Mouse (Mus musculus) MEL (cell line): Measurements from ENCODE around the gene Vmn1r209. TPM values are rescaled to one million over a fixed set of nuclear protein-coding genes. Genes with fewer than 3 reads are reported as not detected.
"Not testable (repeated sequence)": the region's sequence is repeated elsewhere in the genome, so short reads cannot be mapped to it uniquely, and the experiment has no call there.

ENCODE experiments used
- DNase-seq: peaks from one replicate; pipeline ENCODE4 v3.0.0; 2011; ENCODE audit warnings: low read depth, low spot score
- H3K27ac ChIP-seq: 2 replicates; pipeline ENCODE4 v1.5.1; 2012; ENCODE audit warnings: low read depth, mild to moderate bottlenecking, control low read depth, low read length, moderate library complexity; ENCODE audit not compliant: control insufficient read depth
- H3K27me3 ChIP-seq, 2 experiments: fragments of 150-350 bp in 1 of 2; sonication (generic) in 1 of 2; 2 replicates each; pipeline ENCODE4 v1.6.1; 2012; ENCODE audit warnings: low read length in 2 of 2, mild to moderate bottlenecking in 2 of 2, improper control_type of control experiment in 1 of 2, moderate library complexity in 1 of 2; ENCODE audit not compliant: insufficient read depth in 2 of 2, control insufficient read depth in 1 of 2
- H3K36me3 ChIP-seq, 2 experiments: 2 replicates each; pipeline ENCODE4 v1.6.1; 2012 to 2014; ENCODE audit warnings: low read length in 2 of 2, improper control_type of control experiment in 1 of 2, inconsistent platforms in 1 of 2, mild to moderate bottlenecking in 1 of 2; ENCODE audit not compliant: insufficient read depth in 2 of 2, control insufficient read depth in 1 of 2
- H3K4me1 ChIP-seq, 2 experiments: fragments of 150-350 bp in 1 of 2; sonication (generic) in 1 of 2; 2 replicates each; pipeline ENCODE4 v1.6.1; 2012; ENCODE audit warnings: low read length in 2 of 2, improper control_type of control experiment in 1 of 2, mild to moderate bottlenecking in 1 of 2; ENCODE audit not compliant: insufficient read depth in 2 of 2, control insufficient read depth in 1 of 2
- H3K4me3 ChIP-seq, 2 experiments: fragments of 150-350 bp in 1 of 2; sonication (generic) in 1 of 2; 2 replicates each; pipeline ENCODE4 v1.5.1; 2012; ENCODE audit warnings: low read depth in 2 of 2, low read length in 2 of 2, mild to moderate bottlenecking in 2 of 2, moderate library complexity in 2 of 2, control low read depth in 1 of 2, improper control_type of control experiment in 1 of 2; ENCODE audit not compliant: control insufficient read depth in 1 of 2, insufficient read depth in 1 of 2
- H3K79me2 ChIP-seq: 2 replicates; pipeline ENCODE4 v1.6.1; 2012; ENCODE audit warnings: mild to moderate bottlenecking, low read length, moderate library complexity; ENCODE audit not compliant: control insufficient read depth, poor library complexity, insufficient read depth
- H3K9ac ChIP-seq: 2 replicates; pipeline ENCODE4 v1.6.1; 2012; ENCODE audit warnings: low read depth, mild to moderate bottlenecking, control low read depth, low read length, moderate library complexity; ENCODE audit not compliant: control insufficient read depth, poor library complexity, severe bottlenecking
- H3K9me3 ChIP-seq: fragments of 150-350 bp; sonication (generic); replicated peaks from 2 replicates; pipeline ENCODE4 v1.6.1; 2012; ENCODE audit warnings: mild to moderate bottlenecking, low read length, improper control_type of control experiment, moderate library complexity; ENCODE audit not compliant: insufficient read depth
- CHD1 ChIP-seq: IDR thresholded peaks from 2 replicates; pipeline ENCODE4 v1.6.1; 2012; ENCODE audit warnings: low read depth, mild to moderate bottlenecking, inconsistent platforms, low read length, improper control_type of control experiment
- CHD2 ChIP-seq: IDR thresholded peaks from 2 replicates; pipeline ENCODE4 v1.6.1; 2011; ENCODE audit warnings: low read length, improper control_type of control experiment
- E2F4 ChIP-seq: IDR thresholded peaks from 2 replicates; pipeline ENCODE4 v1.6.1; 2011; ENCODE audit warnings: low read depth, low read length, improper control_type of control experiment, borderline replicate concordance
- EP300 ChIP-seq, 2 experiments: IDR thresholded peaks; 2 replicates each; pipeline ENCODE4 v1.6.1; 2011; ENCODE audit warnings: improper control_type of control experiment in 2 of 2, low read length in 2 of 2, low read depth in 1 of 2, mild to moderate bottlenecking in 1 of 2
- GATA1 ChIP-seq: IDR thresholded peaks from 2 replicates; pipeline ENCODE4 v1.6.1; 2011; ENCODE audit warnings: low read depth, low read length, improper control_type of control experiment
- HCFC1 ChIP-seq: IDR thresholded peaks from 2 replicates; pipeline ENCODE4 v1.6.1; 2012; ENCODE audit warnings: low read depth, mild to moderate bottlenecking, inconsistent platforms, low read length, improper control_type of control experiment, moderate library complexity
- JUND ChIP-seq: IDR thresholded peaks from 2 replicates; pipeline ENCODE4 v1.6.1; 2011; ENCODE audit warnings: low read depth, mild to moderate bottlenecking, improper control_type of control experiment, low read length
- MAX ChIP-seq: IDR thresholded peaks from 2 replicates; pipeline ENCODE4 v1.6.1; 2011; ENCODE audit warnings: low read length, improper control_type of control experiment
- MAZ ChIP-seq: IDR thresholded peaks from 2 replicates; pipeline ENCODE4 v1.6.1; 2012; ENCODE audit warnings: low read depth, mild to moderate bottlenecking, inconsistent platforms, low read length, improper control_type of control experiment
- MEF2A ChIP-seq: IDR thresholded peaks from 2 replicates; pipeline ENCODE4 v1.6.1; 2014; ENCODE audit warnings: low read depth, mild to moderate bottlenecking, inconsistent platforms, low read length, improper control_type of control experiment; ENCODE audit not compliant: poor library complexity, insufficient replicate concordance, severe bottlenecking; ENCODE audit errors: extremely low read depth
- MYC ChIP-seq: IDR thresholded peaks from 2 replicates; pipeline ENCODE4 v1.6.1; 2011; ENCODE audit warnings: low read depth, mild to moderate bottlenecking, low read length, improper control_type of control experiment, moderate library complexity
- NRF1 ChIP-seq: IDR thresholded peaks from 2 replicates; pipeline ENCODE4 v1.6.1; 2014; ENCODE audit warnings: low read depth, mild to moderate bottlenecking, inconsistent platforms, low read length, improper control_type of control experiment, moderate library complexity; ENCODE audit not compliant: poor library complexity, insufficient read depth, severe bottlenecking
- POLR2A ChIP-seq, 2 experiments: IDR thresholded peaks; 2 replicates each; pipeline ENCODE4 v1.6.1; 2011 to 2012; ENCODE audit warnings: low read length in 2 of 2, mild to moderate bottlenecking in 2 of 2, control low read depth in 1 of 2, improper control_type of control experiment in 1 of 2, low read depth in 1 of 2, moderate library complexity in 1 of 2; ENCODE audit not compliant: control insufficient read depth in 1 of 2, insufficient read depth in 1 of 2, poor library complexity in 1 of 2
- POLR2AphosphoS5 ChIP-seq: IDR thresholded peaks from 2 replicates; pipeline ENCODE4 v1.6.1; 2012; ENCODE audit warnings: low read depth, borderline replicate concordance, mild to moderate bottlenecking, inconsistent platforms, low read length, moderate library complexity, mixed read lengths
- RCOR1 ChIP-seq: IDR thresholded peaks from 2 replicates; pipeline ENCODE4 v1.6.1; 2012; ENCODE audit warnings: low read depth, mild to moderate bottlenecking, inconsistent platforms, low read length, improper control_type of control experiment
- TBP ChIP-seq: IDR thresholded peaks from 2 replicates; pipeline ENCODE4 v1.8.0; 2011; ENCODE audit warnings: low read depth, low read length, improper control_type of control experiment
- UBTF ChIP-seq: IDR thresholded peaks from 2 replicates; pipeline ENCODE4 v1.6.1; 2012; ENCODE audit warnings: low read depth, mild to moderate bottlenecking, inconsistent platforms, low read length, improper control_type of control experiment, moderate library complexity, borderline replicate concordance; ENCODE audit not compliant: insufficient read depth
- USF1 ChIP-seq: IDR thresholded peaks from 2 replicates; pipeline ENCODE4 v1.6.1; 2014; ENCODE audit warnings: low read depth, mild to moderate bottlenecking, inconsistent platforms, low read length, improper control_type of control experiment, moderate library complexity
- USF2 ChIP-seq, 2 experiments: IDR thresholded peaks; 2 replicates each; pipeline ENCODE4 v1.6.1; 2011 to 2012; ENCODE audit warnings: improper control_type of control experiment in 2 of 2, low read length in 2 of 2, borderline replicate concordance in 1 of 2, inconsistent platforms in 1 of 2, low read depth in 1 of 2, mild to moderate bottlenecking in 1 of 2; ENCODE audit not compliant: insufficient read depth in 1 of 2
- ZKSCAN1 ChIP-seq: IDR thresholded peaks from 2 replicates; pipeline ENCODE4 v1.6.1; 2012; ENCODE audit warnings: low read depth, mild to moderate bottlenecking, inconsistent platforms, low read length, improper control_type of control experiment, moderate library complexity
- ZMIZ1 ChIP-seq: IDR thresholded peaks from 2 replicates; pipeline ENCODE4 v1.6.1; 2012; ENCODE audit warnings: low read depth, mild to moderate bottlenecking, inconsistent platforms, low read length, improper control_type of control experiment, moderate library complexity
- ZNF384 ChIP-seq: IDR thresholded peaks from 2 replicates; pipeline ENCODE4 v1.6.1; 2012; ENCODE audit warnings: low read depth, mild to moderate bottlenecking, inconsistent platforms, low read length, improper control_type of control experiment
- polyA plus RNA-seq, 2 experiments: library from polyadenylated mRNA; stranded (reverse) in 1 of 2; unstranded in 1 of 2; fragments of >175 nt in 1 of 2; fragments of >200 nt in 1 of 2; gene quantifications; 2 replicates each; pipeline versions ENCODE4 v1.2.1 to v1.2.4; 2012; ENCODE audit warnings: low replicate concordance in 2 of 2, low read depth in 1 of 2; ENCODE audit not compliant: insufficient read length in 2 of 2, insufficient read depth in 1 of 2, missing spikeins in 1 of 2
- total RNA-seq: library from RNA; depleted of rRNA; stranded (reverse); fragments of 300-350 nt; gene quantifications from 2 replicates; pipeline ENCODE4 v1.2.3, GENCODE M21; 2012

The Vmn1r209 gene
- total and polyA plus RNA-seq, 3 experiments: under 0.01 TPM; not detected in 2

- TF ChIP-seq ZKSCAN1 (no peak), MYC (no peak), USF2 (IDR thresholded peaks at IDR 0.05; ENCODE audit: borderline replicate concordance in 1 of 2, insufficient read depth in 1 of 2, low read depth in 1 of 2, low read length in 2 of 2) (no peak), UBTF (no peak), JUND (no peak), USF1 (no peak), EP300 (IDR thresholded peaks at IDR 0.05; ENCODE audit: low read depth in 1 of 2, low read length in 2 of 2) (no peak)
- TF ChIP-seq, all 39 proteins: peak for 0
- no peak overlapping the region for H3K9ac ChIP-seq
- no peak for DNase-seq
- no peak overlapping the region for H3K4me3 ChIP-seq
- no peaks in the 10 kb centered on the region for H3K9me3 ChIP-seq
- no peaks in the 10 kb centered on the region for H3K27me3 ChIP-seq
- no peaks in the 10 kb centered on the region for H3K4me1 ChIP-seq
- no peaks in the 10 kb centered on the region for H3K36me3 ChIP-seq
- H3K79me2 ChIP-seq: no peaks in the 10 kb centered on the region
- no peak overlapping the region for H3K27ac ChIP-seq
Measured at GRCm38 (mm10) chr13:22854760-22855159, 45.3 kb upstream of the Vmn1r209 start.

DNA sequence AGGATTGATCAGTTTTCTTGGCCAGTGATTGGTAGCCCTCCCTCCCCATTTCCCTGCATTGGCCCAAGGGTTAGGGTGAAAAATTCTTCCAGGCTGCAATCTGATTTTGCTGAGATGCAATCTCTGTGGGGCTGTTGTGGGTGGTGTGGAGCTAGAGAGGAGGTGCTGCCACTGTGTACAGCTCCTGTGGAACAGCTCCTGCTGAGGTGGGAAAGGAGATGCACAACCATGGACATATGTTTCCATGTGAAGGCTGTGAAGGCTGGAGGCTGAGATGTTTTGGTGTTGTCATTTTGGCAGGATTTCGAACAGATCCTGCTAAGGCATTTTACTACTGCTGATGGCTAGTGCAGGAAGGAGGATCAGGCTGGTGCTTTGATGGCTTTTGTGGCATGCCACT, 37.3 kb upstream of the Vmn1r209 start:
- Histone ChIP-seq H3K27ac (no peak overlapping the region), H3K27me3 (no peaks in the 10 kb centered on the region), H3K79me2 (no peaks in the 10 kb centered on the region), H3K36me3 (no peaks in the 10 kb centered on the region), H3K9me3 (no peaks in the 10 kb centered on the region), H3K4me3 (no peak overlapping the region), H3K9ac (no peak overlapping the region), H3K4me1 (no peaks in the 10 kb centered on the region)
- TF ChIP-seq NRF1 (no peak), E2F4 (no peak), MAZ (no peak), MYC (no peak), ZMIZ1 (no peak), RCOR1 (no peak), CHD1 (no peak), ZNF384 (no peak), UBTF (no peak), POLR2A (IDR thresholded peaks at IDR 0.05; ENCODE audit: control insufficient read depth in 1 of 2, insufficient read depth in 1 of 2, low read depth in 1 of 2, low read length in 2 of 2, poor library complexity in 1 of 2) (no peak), CHD2 (no peak), GATA1 (no peak), MEF2A (no peak), HCFC1 (no peak), MAX (no peak), TBP (no peak), POLR2AphosphoS5 (no peak)
- no peak for DNase-seq

DNA sequence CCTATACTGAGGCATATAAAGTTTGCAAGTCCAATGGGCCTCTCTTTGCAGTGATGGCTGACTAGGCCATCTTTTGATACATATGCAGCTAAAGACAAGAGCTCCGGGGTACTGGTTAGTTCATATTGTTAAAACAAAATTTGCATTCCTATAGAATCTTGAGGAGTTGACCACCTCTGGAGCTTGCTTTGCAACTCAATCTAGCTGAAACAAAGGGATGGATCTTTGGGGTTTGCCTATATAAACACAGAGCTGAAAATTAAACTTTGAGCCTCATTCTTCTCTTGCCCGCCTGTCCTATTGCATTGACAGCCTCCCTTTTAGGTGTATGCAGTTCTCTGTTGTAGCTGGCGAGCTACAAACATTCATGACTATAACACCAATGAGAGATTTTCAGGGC, 34.8 kb upstream of the Vmn1r209 start:
- H3K9me3 ChIP-seq, H3K79me2 ChIP-seq, H3K4me3 ChIP-seq, H3K27me3 ChIP-seq, DNase-seq, H3K4me1 ChIP-seq, H3K36me3 ChIP-seq, H3K9ac ChIP-seq, H3K27ac ChIP-seq: not testable (repeated sequence)
